Mouse (Mus musculus): ENCODE measurements at regions not wholly inside any gene's neighbourhood (a gene's known extent, or its start where the extent isn't known, plus 50 kb on each side); places are given as distances from the start of the nearest gene placed in this dataset.
A peak's percentile ranks its signal among the peaks of the same experiment; 100 is the strongest.

- ATAC-seq (replicated peaks; ENCODE audit: low FRiP score, poor library complexity, severe bottlenecking), result no peak
These were observed 77.6 kb downstream of the Zfp36l2 start for GRCm38 (mm10) chr17:84110000-84110695.

GRCm38 (mm10) chr17:84107946-84108686 is 79.6 kb downstream of the Zfp36l2 start:
- ATAC-seq (replicated peaks; ENCODE audit: low FRiP score, poor library complexity, severe bottlenecking), result no peak

GRCm38 (mm10) chr17:84107497-84107896 is 80.2 kb downstream of the Zfp36l2 start:
- no peak for ATAC-seq (replicated peaks; ENCODE audit: low FRiP score, poor library complexity, severe bottlenecking)

- ATAC-seq (replicated peaks; ENCODE audit: low FRiP score, poor library complexity, severe bottlenecking), result no peak
These were observed 83.5 kb downstream of the Zfp36l2 start for GRCm38 (mm10) chr17:84104242-84104641.

- 0 out of 2 replicates have a peak, but pooled peaks have one; percentile 35 for ATAC-seq (replicated peaks; ENCODE audit: low FRiP score, poor library complexity, severe bottlenecking)
These were observed 84.4 kb downstream of the Zfp36l2 start for GRCm38 (mm10) chr17:84103344-84103743.

GRCm38 (mm10) chr17:84101652-84102051 is 86.1 kb downstream of the Zfp36l2 start:
- no peak for ATAC-seq (replicated peaks; ENCODE audit: low FRiP score, poor library complexity, severe bottlenecking)

GRCm38 (mm10) chr17:84100523-84100922 is 87.2 kb downstream of the Zfp36l2 start:
- ATAC-seq (replicated peaks; ENCODE audit: low FRiP score, poor library complexity, severe bottlenecking), result no peak

- no peak for ATAC-seq (replicated peaks; ENCODE audit: low FRiP score, poor library complexity, severe bottlenecking)
These were observed 88.0 kb downstream of the Zfp36l2 start for GRCm38 (mm10) chr17:84099737-84100136.

- no peak for ATAC-seq (replicated peaks; ENCODE audit: low FRiP score, poor library complexity, severe bottlenecking)
These were observed 89.8 kb downstream of the Zfp36l2 start for GRCm38 (mm10) chr17:84097871-84098430.

GRCm38 (mm10) chr17:84097286-84097685 is 90.5 kb downstream of the Zfp36l2 start:
- no peak for ATAC-seq (replicated peaks; ENCODE audit: low FRiP score, poor library complexity, severe bottlenecking)

- no peak for ATAC-seq (replicated peaks; ENCODE audit: low FRiP score, poor library complexity, severe bottlenecking)
These were observed 91.1 kb downstream of the Zfp36l2 start for GRCm38 (mm10) chr17:84096345-84097260.

- no peak for ATAC-seq (replicated peaks; ENCODE audit: low FRiP score, poor library complexity, severe bottlenecking)
These were observed 91.9 kb downstream of the Zfp36l2 start for GRCm38 (mm10) chr17:84095829-84096228.

- no peak for ATAC-seq (replicated peaks; ENCODE audit: low FRiP score, poor library complexity, severe bottlenecking)
These were observed 92.7 kb downstream of the Zfp36l2 start for GRCm38 (mm10) chr17:84095089-84095488.

- no peak for ATAC-seq (replicated peaks; ENCODE audit: low FRiP score, poor library complexity, severe bottlenecking)
These were observed 101.4 kb downstream of the Zfp36l2 start for GRCm38 (mm10) chr17:84086394-84086793.

GRCm38 (mm10) chr17:84085721-84086120 is 102.0 kb downstream of the Zfp36l2 start:
- no peak for ATAC-seq (replicated peaks; ENCODE audit: low FRiP score, poor library complexity, severe bottlenecking)

- no peak for ATAC-seq (replicated peaks; ENCODE audit: low FRiP score, poor library complexity, severe bottlenecking)
These were observed 102.5 kb downstream of the Zfp36l2 start for GRCm38 (mm10) chr17:84085232-84085631.

- ATAC-seq (replicated peaks; ENCODE audit: low FRiP score, poor library complexity, severe bottlenecking), result no peak
These were observed 104.2 kb downstream of the Zfp36l2 start for GRCm38 (mm10) chr17:84083307-84084263.

- no peak for ATAC-seq (replicated peaks; ENCODE audit: low FRiP score, poor library complexity, severe bottlenecking)
These were observed 105.2 kb downstream of the Zfp36l2 start for GRCm38 (mm10) chr17:84082571-84082970.

Data from erythroid progenitor cell, adult 5-6 weeks (primary cell).